Mouse (Mus musculus) MEL (cell line): ENCODE measurements around the gene Psmb5. TPM values are rescaled to one million over a fixed set of nuclear protein-coding genes. Genes with fewer than 3 reads are reported as not detected.

Experiments
- DNase-seq: peaks from one replicate; pipeline ENCODE4 v3.0.0; 2011; ENCODE audit warnings: low read depth, low spot score
- H3K27ac ChIP-seq: 2 replicates; pipeline ENCODE4 v1.5.1; 2012; ENCODE audit warnings: low read depth, mild to moderate bottlenecking, control low read depth, low read length, moderate library complexity; ENCODE audit not compliant: control insufficient read depth
- H3K27me3 ChIP-seq, 2 experiments: fragments of 150-350 bp in 1 of 2; sonication (generic) in 1 of 2; 2 replicates each; pipeline ENCODE4 v1.6.1; 2012; ENCODE audit warnings: low read length in 2 of 2, mild to moderate bottlenecking in 2 of 2, improper control_type of control experiment in 1 of 2, moderate library complexity in 1 of 2; ENCODE audit not compliant: insufficient read depth in 2 of 2, control insufficient read depth in 1 of 2
- H3K36me3 ChIP-seq, 2 experiments: 2 replicates each; pipeline ENCODE4 v1.6.1; 2012 to 2014; ENCODE audit warnings: low read length in 2 of 2, improper control_type of control experiment in 1 of 2, inconsistent platforms in 1 of 2, mild to moderate bottlenecking in 1 of 2; ENCODE audit not compliant: insufficient read depth in 2 of 2, control insufficient read depth in 1 of 2
- H3K4me1 ChIP-seq, 2 experiments: fragments of 150-350 bp in 1 of 2; sonication (generic) in 1 of 2; 2 replicates each; pipeline ENCODE4 v1.6.1; 2012; ENCODE audit warnings: low read length in 2 of 2, improper control_type of control experiment in 1 of 2, mild to moderate bottlenecking in 1 of 2; ENCODE audit not compliant: insufficient read depth in 2 of 2, control insufficient read depth in 1 of 2
- H3K4me3 ChIP-seq, 2 experiments: fragments of 150-350 bp in 1 of 2; sonication (generic) in 1 of 2; 2 replicates each; pipeline ENCODE4 v1.5.1; 2012; ENCODE audit warnings: low read depth in 2 of 2, low read length in 2 of 2, mild to moderate bottlenecking in 2 of 2, moderate library complexity in 2 of 2, control low read depth in 1 of 2, improper control_type of control experiment in 1 of 2; ENCODE audit not compliant: control insufficient read depth in 1 of 2, insufficient read depth in 1 of 2
- H3K79me2 ChIP-seq: 2 replicates; pipeline ENCODE4 v1.6.1; 2012; ENCODE audit warnings: mild to moderate bottlenecking, low read length, moderate library complexity; ENCODE audit not compliant: control insufficient read depth, poor library complexity, insufficient read depth
- H3K9ac ChIP-seq: 2 replicates; pipeline ENCODE4 v1.6.1; 2012; ENCODE audit warnings: low read depth, mild to moderate bottlenecking, control low read depth, low read length, moderate library complexity; ENCODE audit not compliant: control insufficient read depth, poor library complexity, severe bottlenecking
- H3K9me3 ChIP-seq: fragments of 150-350 bp; sonication (generic); replicated peaks from 2 replicates; pipeline ENCODE4 v1.6.1; 2012; ENCODE audit warnings: mild to moderate bottlenecking, low read length, improper control_type of control experiment, moderate library complexity; ENCODE audit not compliant: insufficient read depth
- CHD1 ChIP-seq: IDR thresholded peaks from 2 replicates; pipeline ENCODE4 v1.6.1; 2012; ENCODE audit warnings: low read depth, mild to moderate bottlenecking, inconsistent platforms, low read length, improper control_type of control experiment
- CTCF ChIP-seq, 3 experiments: IDR thresholded peaks in 2 of 3; conservative IDR thresholded peaks in 1 of 3; 2 replicates each; pipeline ENCODE4 v1.5.1; 2011 to 2012; ENCODE audit warnings: low read length in 3 of 3, low read depth in 2 of 3, mild to moderate bottlenecking in 2 of 3, improper control_type of control experiment in 1 of 3, inconsistent platforms in 1 of 3, mixed read lengths in 1 of 3, moderate library complexity in 1 of 3; ENCODE audit not compliant: control insufficient read depth in 1 of 3, insufficient read depth in 1 of 3, poor library complexity in 1 of 3, severe bottlenecking in 1 of 3
- ELF1 ChIP-seq: IDR thresholded peaks from 2 replicates; pipeline ENCODE4 v1.6.1; 2014; ENCODE audit warnings: low read depth, mild to moderate bottlenecking, inconsistent platforms, low read length, improper control_type of control experiment, moderate library complexity
- ETS1 ChIP-seq: IDR thresholded peaks from 2 replicates; pipeline ENCODE4 v1.6.1; 2012; ENCODE audit warnings: low read depth, mild to moderate bottlenecking, inconsistent platforms, low read length, improper control_type of control experiment, moderate library complexity
- GABPA ChIP-seq: IDR thresholded peaks from 2 replicates; pipeline ENCODE4 v1.6.1; 2012; ENCODE audit warnings: low read depth, mild to moderate bottlenecking, inconsistent platforms, low read length, improper control_type of control experiment, moderate library complexity
- HCFC1 ChIP-seq: IDR thresholded peaks from 2 replicates; pipeline ENCODE4 v1.6.1; 2012; ENCODE audit warnings: low read depth, mild to moderate bottlenecking, inconsistent platforms, low read length, improper control_type of control experiment, moderate library complexity
- KAT2A ChIP-seq: conservative IDR thresholded peaks from 2 replicates; pipeline ENCODE4 v1.6.1; 2012; ENCODE audit warnings: low read depth, low read length, improper control_type of control experiment, inconsistent platforms
- MAFK ChIP-seq: IDR thresholded peaks from 2 replicates; pipeline ENCODE4 v1.6.1; 2011; ENCODE audit warnings: low read depth, mild to moderate bottlenecking, low read length, improper control_type of control experiment, borderline replicate concordance
- MAX ChIP-seq: IDR thresholded peaks from 2 replicates; pipeline ENCODE4 v1.6.1; 2011; ENCODE audit warnings: low read length, improper control_type of control experiment
- MAZ ChIP-seq: IDR thresholded peaks from 2 replicates; pipeline ENCODE4 v1.6.1; 2012; ENCODE audit warnings: low read depth, mild to moderate bottlenecking, inconsistent platforms, low read length, improper control_type of control experiment
- MXI1 ChIP-seq: IDR thresholded peaks from 2 replicates; pipeline ENCODE4 v1.6.1; 2011; ENCODE audit warnings: mild to moderate bottlenecking, low read depth, low read length, improper control_type of control experiment
- MYC ChIP-seq: IDR thresholded peaks from 2 replicates; pipeline ENCODE4 v1.6.1; 2011; ENCODE audit warnings: low read depth, mild to moderate bottlenecking, low read length, improper control_type of control experiment, moderate library complexity
- NELFE ChIP-seq: IDR thresholded peaks from 2 replicates; pipeline ENCODE4 v1.6.1; 2011; ENCODE audit warnings: low read depth, low read length, improper control_type of control experiment
- NRF1 ChIP-seq: IDR thresholded peaks from 2 replicates; pipeline ENCODE4 v1.6.1; 2014; ENCODE audit warnings: low read depth, mild to moderate bottlenecking, inconsistent platforms, low read length, improper control_type of control experiment, moderate library complexity; ENCODE audit not compliant: poor library complexity, insufficient read depth, severe bottlenecking
- POLR2A ChIP-seq, 2 experiments: IDR thresholded peaks; 2 replicates each; pipeline ENCODE4 v1.6.1; 2011 to 2012; ENCODE audit warnings: low read length in 2 of 2, mild to moderate bottlenecking in 2 of 2, control low read depth in 1 of 2, improper control_type of control experiment in 1 of 2, low read depth in 1 of 2, moderate library complexity in 1 of 2; ENCODE audit not compliant: control insufficient read depth in 1 of 2, insufficient read depth in 1 of 2, poor library complexity in 1 of 2
- POLR2AphosphoS2 ChIP-seq: IDR thresholded peaks from 2 replicates; pipeline ENCODE4 v1.6.1; 2011; ENCODE audit warnings: low read length, improper control_type of control experiment
- POLR2AphosphoS5 ChIP-seq: IDR thresholded peaks from 2 replicates; pipeline ENCODE4 v1.6.1; 2012; ENCODE audit warnings: low read depth, borderline replicate concordance, mild to moderate bottlenecking, inconsistent platforms, low read length, moderate library complexity, mixed read lengths
- RAD21 ChIP-seq: IDR thresholded peaks from 2 replicates; pipeline ENCODE4 v1.6.1; 2011; ENCODE audit warnings: mild to moderate bottlenecking, low read depth, low read length, improper control_type of control experiment
- RCOR1 ChIP-seq: IDR thresholded peaks from 2 replicates; pipeline ENCODE4 v1.6.1; 2012; ENCODE audit warnings: low read depth, mild to moderate bottlenecking, inconsistent platforms, low read length, improper control_type of control experiment
- SIN3A ChIP-seq: IDR thresholded peaks from 2 replicates; pipeline ENCODE4 v1.6.1; 2012; ENCODE audit warnings: low read length, improper control_type of control experiment, inconsistent platforms
- SMC3 ChIP-seq: IDR thresholded peaks from 2 replicates; pipeline ENCODE4 v1.6.1; 2011; ENCODE audit warnings: low read depth, low read length, improper control_type of control experiment
- TBP ChIP-seq: IDR thresholded peaks from 2 replicates; pipeline ENCODE4 v1.8.0; 2011; ENCODE audit warnings: low read depth, low read length, improper control_type of control experiment
- TCF12 ChIP-seq: IDR thresholded peaks from 2 replicates; pipeline ENCODE4 v1.6.1; 2014; ENCODE audit warnings: low read depth, mild to moderate bottlenecking, inconsistent platforms, low read length, improper control_type of control experiment, moderate library complexity
- UBTF ChIP-seq: IDR thresholded peaks from 2 replicates; pipeline ENCODE4 v1.6.1; 2012; ENCODE audit warnings: low read depth, mild to moderate bottlenecking, inconsistent platforms, low read length, improper control_type of control experiment, moderate library complexity, borderline replicate concordance; ENCODE audit not compliant: insufficient read depth
- USF1 ChIP-seq: IDR thresholded peaks from 2 replicates; pipeline ENCODE4 v1.6.1; 2014; ENCODE audit warnings: low read depth, mild to moderate bottlenecking, inconsistent platforms, low read length, improper control_type of control experiment, moderate library complexity
- ZC3H11A ChIP-seq: IDR thresholded peaks from 2 replicates; pipeline ENCODE4 v1.6.1; 2012; ENCODE audit warnings: low read depth, mild to moderate bottlenecking, inconsistent platforms, low read length, improper control_type of control experiment
- ZMIZ1 ChIP-seq: IDR thresholded peaks from 2 replicates; pipeline ENCODE4 v1.6.1; 2012; ENCODE audit warnings: low read depth, mild to moderate bottlenecking, inconsistent platforms, low read length, improper control_type of control experiment, moderate library complexity
- polyA plus RNA-seq, 2 experiments: library from polyadenylated mRNA; stranded (reverse) in 1 of 2; unstranded in 1 of 2; fragments of >175 nt in 1 of 2; fragments of >200 nt in 1 of 2; gene quantifications; 2 replicates each; pipeline versions ENCODE4 v1.2.1 to v1.2.4; 2012; ENCODE audit warnings: low replicate concordance in 2 of 2, low read depth in 1 of 2; ENCODE audit not compliant: insufficient read length in 2 of 2, insufficient read depth in 1 of 2, missing spikeins in 1 of 2
- total RNA-seq: library from RNA; depleted of rRNA; stranded (reverse); fragments of 300-350 nt; gene quantifications from 2 replicates; pipeline ENCODE4 v1.2.3, GENCODE M21; 2012

Gene Psmb5
- total and polyA plus RNA-seq, 3 experiments: 305 to 546 (median 318) TPM

- H3K27ac ChIP-seq: no peak overlapping the region
- H3K36me3 ChIP-seq: peaks cover 0 to 20% of the 10 kb centered on the region in 2 experiments; a peak in 2 of 4 replicates
- TF ChIP-seq ZC3H11A: peak; percentile 2; the same call in 1 of the 2 replicates
- no peak for TF ChIP-seq TBP
- no peak for TF ChIP-seq MAX
- TF ChIP-seq RAD21: peak; percentile 53
- no peak for TF ChIP-seq MXI1
- no peak for TF ChIP-seq USF1
- peak in 2 of 3 experiments; percentile 36 to 70; a peak in 4 of 6 replicates for TF ChIP-seq CTCF (IDR thresholded peaks at IDR 0.05 in 2 of 3, conservative IDR thresholded peaks at IDR 0.05 in 1 of 3; ENCODE audit: control insufficient read depth in 1 of 3, insufficient read depth in 1 of 3, low read depth in 2 of 3, low read length in 3 of 3, poor library complexity in 1 of 3, severe bottlenecking in 1 of 3)
- TF ChIP-seq SMC3: peak; percentile 60
- no peak for TF ChIP-seq MAFK
- no peak overlapping the region for H3K4me3 ChIP-seq
- H3K9me3 ChIP-seq: no peaks in the 10 kb centered on the region
- no peaks in the 10 kb centered on the region for H3K79me2 ChIP-seq
- H3K27me3 ChIP-seq: no peaks in the 10 kb centered on the region
- DNase-seq: peak; percentile 74
- no peak overlapping the region for H3K9ac ChIP-seq
- H3K4me1 ChIP-seq: no peaks in the 10 kb centered on the region
Measured at GRCm38 (mm10) chr14:54660009-54660408, 42.2 kb upstream of the Psmb5 start.

GRCm38 (mm10) chr14:54653496-54653895 lies 35.7 kb upstream of the Psmb5 start:
- no peaks in the 10 kb centered on the region for H3K27me3 ChIP-seq
- DNase-seq: peak; percentile 93
- H3K9ac ChIP-seq: peak overlapping the region; percentile 96
- peaks cover 3 to 24% of the 10 kb centered on the region in 2 experiments for H3K4me1 ChIP-seq
- H3K27ac ChIP-seq: peak overlapping the region; percentile 93
- peak; percentile 93 for TF ChIP-seq POLR2AphosphoS2
- TF ChIP-seq NRF1: no peak; the same call in 1 of the 2 replicates
- TF ChIP-seq RAD21: no peak
- 0 out of 2 replicates have a peak, but pooled peaks have one; percentile 29 for TF ChIP-seq POLR2AphosphoS5
- no peak for TF ChIP-seq CTCF (IDR thresholded peaks at IDR 0.05 in 2 of 3, conservative IDR thresholded peaks at IDR 0.05 in 1 of 3; ENCODE audit: control insufficient read depth in 1 of 3, insufficient read depth in 1 of 3, low read depth in 2 of 3, low read length in 3 of 3, poor library complexity in 1 of 3, severe bottlenecking in 1 of 3)
- peak; percentile 91; the same call in 1 of the 2 replicates for TF ChIP-seq CHD1
- TF ChIP-seq KAT2A: peak; percentile 26; the same call in 1 of the 2 replicates
- peak; percentile 57; the same call in 1 of the 2 replicates for TF ChIP-seq TBP
- peak; percentile 86 for TF ChIP-seq MAZ
- TF ChIP-seq HCFC1: peak; percentile 78
- peak; percentile 62 for TF ChIP-seq TCF12
- peak; percentile 64 to 92; a peak in 3 of 4 replicates for TF ChIP-seq POLR2A (IDR thresholded peaks at IDR 0.05; ENCODE audit: control insufficient read depth in 1 of 2, insufficient read depth in 1 of 2, low read depth in 1 of 2, low read length in 2 of 2, poor library complexity in 1 of 2)
- TF ChIP-seq MAX: peak; percentile 53; the same call in 1 of the 2 replicates
- peak; percentile 38; the same call in 1 of the 2 replicates for TF ChIP-seq MYC
- TF ChIP-seq ELF1: 0 out of 2 replicates have a peak, but pooled peaks have one; percentile 47
- TF ChIP-seq GABPA: no peak
- peak; percentile 60; the same call in 1 of the 2 replicates for TF ChIP-seq SIN3A
- TF ChIP-seq NELFE: peak; percentile 83
- peak; percentile 63; the same call in 1 of the 2 replicates for TF ChIP-seq ZMIZ1
- TF ChIP-seq UBTF: no peak
- peak; percentile 47; the same call in 1 of the 2 replicates for TF ChIP-seq MXI1
- no peak for TF ChIP-seq RCOR1
- TF ChIP-seq ETS1: 0 out of 2 replicates have a peak, but pooled peaks have one; percentile 31
- peak overlapping the region; percentile 96 to 97 for H3K4me3 ChIP-seq
- no peaks in the 10 kb centered on the region for H3K9me3 ChIP-seq
- H3K36me3 ChIP-seq: peaks cover 9 to 30% of the 10 kb centered on the region in 2 experiments
- H3K79me2 ChIP-seq: peaks cover 24% of the 10 kb centered on the region
